Mouse (Mus musculus): ENCODE measurements at regions not wholly inside any gene's neighbourhood (a gene's known extent, or its start where the extent isn't known, plus 50 kb on each side); places are given as distances from the start of the nearest gene placed in this dataset.
"Not testable (repeated sequence)": the region's sequence is repeated elsewhere in the genome, so short reads cannot be mapped to it uniquely, and the experiment has no call there.

- not testable (repeated sequence) for TF ChIP-seq CTCF, EP300 (IDR thresholded peaks at IDR 0.05; ENCODE audit: low read depth)
Observed at GRCm38 (mm10) chr7:73853296-73853950, 113.3 kb downstream of the Fam174b start.

All from heart, postnatal 0 days (tissue).